Mouse (Mus musculus): ENCODE data around the gene Erv3.

Gene Erv3

DNA sequence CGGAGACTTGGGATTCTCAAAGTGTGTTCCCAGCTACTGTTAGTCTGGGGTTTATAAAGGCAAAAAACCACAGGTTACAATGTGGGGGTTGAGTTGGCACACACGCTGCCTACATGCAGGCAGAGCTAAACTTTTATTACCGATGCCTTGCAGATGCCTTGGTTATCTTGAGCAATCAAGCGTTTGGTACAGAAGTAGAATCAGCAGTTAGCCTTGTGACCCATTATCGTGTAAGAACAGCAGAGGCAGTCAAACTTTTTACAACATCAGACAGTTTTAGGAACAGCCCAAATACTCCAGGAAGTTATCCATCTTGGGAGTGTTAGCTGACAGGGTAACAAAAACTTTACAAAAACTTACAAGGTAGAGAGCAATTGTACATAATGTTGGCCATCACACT lies at the start of gene Erv3:
Gene Erv3 (minus strand): TSS at position 27 of the 400 bp plus-strand sequence.
- DNase-seq (ENCODE audit: low spot score) = no peak

DNA sequence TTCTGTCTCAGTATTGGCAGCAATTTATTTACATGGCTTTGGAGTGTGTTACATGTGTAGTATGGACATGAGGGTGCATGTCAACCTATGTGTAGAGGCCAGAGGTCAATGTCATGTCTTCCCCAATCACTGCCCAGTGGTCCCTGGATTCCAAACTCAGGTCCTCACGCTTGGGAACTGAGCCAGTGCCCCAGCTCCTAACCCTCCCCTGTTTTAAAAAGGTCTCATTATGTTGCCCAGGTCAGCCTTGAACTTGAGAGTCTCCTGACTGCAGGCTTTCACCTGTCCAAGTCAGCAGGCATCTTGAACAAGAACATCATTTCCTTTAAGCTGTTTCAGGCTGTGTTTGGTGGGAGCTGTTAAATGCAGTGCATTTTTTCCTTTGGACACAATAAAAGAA lies 49.4 kb upstream of the Erv3 start:
- no peak for DNase-seq (ENCODE audit: low spot score)

DNA sequence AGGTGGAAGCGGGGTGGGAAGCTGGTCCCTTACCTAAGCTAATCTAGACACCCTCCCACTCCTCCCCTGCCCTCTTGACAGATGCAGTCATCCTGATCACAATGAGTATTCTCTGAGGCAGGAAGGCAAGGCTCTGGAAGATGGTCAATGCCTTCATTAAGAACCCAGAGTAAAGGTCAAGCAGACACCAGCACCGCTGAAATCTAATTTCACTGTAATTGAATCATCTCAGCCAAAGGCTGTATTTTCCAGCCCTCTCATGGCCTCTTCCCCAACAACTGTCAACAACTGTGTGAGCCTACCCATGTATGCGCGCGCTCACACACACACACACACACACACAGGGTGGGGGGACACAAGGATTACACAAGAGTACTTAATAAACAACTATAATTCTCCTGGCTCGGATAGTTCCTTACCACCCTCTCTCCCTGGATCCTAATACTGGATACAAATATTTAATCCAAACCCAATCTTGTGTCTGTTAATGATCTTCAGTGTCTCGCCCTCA lies 48.9 kb upstream of the Erv3 start:
- DNase-seq (ENCODE audit: low spot score) = no peak

DNA sequence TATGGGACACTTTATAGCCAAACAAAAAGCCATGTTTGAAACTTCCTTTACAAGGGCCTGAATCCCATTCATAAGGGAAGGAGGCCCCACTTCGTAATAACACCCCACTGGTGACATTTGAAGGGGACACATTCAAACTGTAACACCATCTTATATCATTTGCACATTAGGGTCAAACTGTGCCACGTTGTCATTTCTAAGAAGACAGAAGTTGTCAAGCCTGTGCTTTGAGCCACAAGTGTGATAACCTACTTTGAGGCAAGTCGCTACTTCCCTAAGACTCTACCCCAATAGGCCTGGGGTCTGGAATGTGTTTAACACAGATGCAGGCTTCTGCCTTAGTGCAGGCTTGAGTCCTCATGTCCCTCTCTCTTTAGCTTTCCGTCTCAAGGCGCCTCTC lies 47.8 kb upstream of the Erv3 start:
- DNase-seq (ENCODE audit: low spot score) = no peak

DNA sequence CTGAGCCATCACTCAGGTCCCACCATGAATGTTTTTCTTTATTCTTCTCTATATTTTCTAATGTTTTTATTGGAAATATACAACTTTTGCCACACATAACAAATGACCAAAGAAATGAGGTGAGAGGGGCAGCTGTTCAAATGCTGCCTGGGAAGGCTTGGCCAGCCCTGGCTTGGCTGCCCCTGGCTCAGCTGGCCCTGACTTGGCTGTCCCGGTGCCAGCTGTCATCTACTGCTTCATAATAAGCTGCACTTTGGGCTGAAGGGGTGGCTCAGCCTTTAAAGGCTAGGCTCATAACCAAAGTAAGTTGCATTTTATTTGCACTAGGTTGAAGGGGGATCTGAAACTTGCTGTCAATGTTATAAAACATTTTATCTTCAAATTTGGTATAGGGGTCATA lies 47.3 kb upstream of the Erv3 start:
- no peak for DNase-seq (ENCODE audit: low spot score)

DNA sequence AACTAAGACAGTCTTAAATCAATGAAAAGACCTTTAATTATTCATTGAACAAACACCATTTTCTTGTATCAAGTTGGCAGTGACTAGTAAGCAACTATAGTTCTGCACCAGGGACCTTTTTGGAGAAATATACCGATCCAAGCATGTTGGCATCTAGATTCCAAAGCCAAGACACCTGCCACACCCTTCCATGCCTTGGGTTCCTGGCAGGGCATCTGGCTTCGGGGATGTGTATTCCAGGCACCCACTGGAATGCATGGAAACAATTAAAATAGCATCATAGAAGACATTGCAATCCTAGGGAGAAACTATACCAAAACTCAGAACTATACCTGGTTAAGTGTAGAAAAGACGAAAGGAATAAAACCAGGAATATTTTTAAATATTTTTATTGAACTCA lies 46.7 kb upstream of the Erv3 start:
- no peak for DNase-seq (ENCODE audit: low spot score)

DNA sequence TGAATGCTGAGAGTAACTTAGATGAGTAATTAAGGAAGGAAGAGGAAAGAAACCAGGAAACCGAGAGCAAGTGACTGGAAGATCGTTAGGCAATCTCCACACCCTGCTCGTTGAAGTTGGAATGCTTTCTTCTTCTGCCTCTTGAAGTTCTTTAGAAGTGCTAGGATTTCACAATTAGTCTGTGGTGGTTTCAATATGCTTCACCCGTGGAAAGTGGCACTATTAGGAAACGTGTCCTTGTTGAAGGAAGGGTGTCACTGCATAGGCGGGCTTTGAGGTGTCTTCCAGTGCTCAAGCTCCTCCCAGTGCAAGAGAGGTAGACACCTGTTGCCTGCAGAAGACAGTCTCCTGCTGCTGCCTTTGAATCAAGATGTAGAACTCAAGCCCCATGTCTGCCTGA lies 46.2 kb upstream of the Erv3 start:
- DNase-seq (ENCODE audit: low spot score) = no peak

DNA sequence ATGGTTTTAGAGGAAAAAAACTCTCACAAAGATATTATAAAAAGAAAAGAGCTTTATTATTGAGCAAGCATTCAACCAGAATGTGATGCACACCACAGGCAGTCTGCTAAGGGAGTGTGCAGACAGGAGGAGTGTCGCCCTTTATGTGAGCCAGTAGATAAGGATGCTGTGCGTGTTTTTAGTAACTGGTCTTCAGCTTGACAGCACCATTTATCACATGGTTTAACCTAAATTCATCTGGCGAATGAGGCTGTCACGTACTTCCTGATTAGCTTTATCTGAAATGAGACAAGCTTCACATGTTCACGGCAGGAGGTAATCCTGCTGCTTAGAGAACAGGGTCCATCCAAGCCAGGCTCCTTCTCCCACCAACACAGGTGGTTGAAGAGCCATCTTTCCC lies 45.5 kb upstream of the Erv3 start:
- no peak for DNase-seq (ENCODE audit: low spot score)

DNA sequence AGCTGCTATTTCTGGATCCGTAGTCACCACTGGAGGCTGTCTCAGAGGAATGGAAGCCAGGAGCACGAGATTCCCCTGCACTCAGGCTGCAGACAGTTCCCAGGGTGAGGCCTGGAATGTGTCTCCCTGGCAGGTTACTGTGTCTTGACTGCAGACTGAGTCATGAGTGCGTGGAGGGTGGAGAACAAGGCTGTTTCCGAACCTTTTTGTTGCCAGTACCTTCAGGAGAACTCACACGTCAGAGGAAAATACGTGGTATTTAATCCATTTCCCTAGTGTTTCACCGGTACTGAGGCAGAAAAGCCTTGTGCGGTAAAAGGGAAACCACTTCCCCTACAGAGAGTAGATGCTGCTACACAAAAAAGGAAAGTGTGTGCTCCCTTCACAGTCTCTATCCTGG lies 43.3 kb upstream of the Erv3 start:
- no peak for DNase-seq (ENCODE audit: low spot score)

DNA sequence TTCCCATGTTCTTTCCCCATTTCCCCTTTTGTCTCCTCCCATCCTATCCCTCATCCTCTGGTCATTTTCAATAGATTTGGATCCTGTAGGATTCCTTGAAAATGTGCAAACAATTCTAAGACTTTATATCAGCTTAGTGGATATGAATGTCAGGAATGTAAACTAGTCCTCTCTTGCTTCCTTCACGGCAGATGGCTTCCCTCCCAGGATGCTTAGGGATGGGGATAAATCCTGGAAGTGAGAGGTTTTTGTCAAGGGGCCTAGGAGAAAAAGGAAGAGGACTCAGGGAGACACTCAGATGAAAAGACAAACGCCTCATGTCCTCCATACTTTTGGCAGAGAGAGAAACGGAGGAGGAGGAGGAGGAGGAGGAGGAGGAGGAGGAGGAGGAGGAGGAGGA lies 42.9 kb upstream of the Erv3 start:
- no peak for DNase-seq (ENCODE audit: low spot score)

DNA sequence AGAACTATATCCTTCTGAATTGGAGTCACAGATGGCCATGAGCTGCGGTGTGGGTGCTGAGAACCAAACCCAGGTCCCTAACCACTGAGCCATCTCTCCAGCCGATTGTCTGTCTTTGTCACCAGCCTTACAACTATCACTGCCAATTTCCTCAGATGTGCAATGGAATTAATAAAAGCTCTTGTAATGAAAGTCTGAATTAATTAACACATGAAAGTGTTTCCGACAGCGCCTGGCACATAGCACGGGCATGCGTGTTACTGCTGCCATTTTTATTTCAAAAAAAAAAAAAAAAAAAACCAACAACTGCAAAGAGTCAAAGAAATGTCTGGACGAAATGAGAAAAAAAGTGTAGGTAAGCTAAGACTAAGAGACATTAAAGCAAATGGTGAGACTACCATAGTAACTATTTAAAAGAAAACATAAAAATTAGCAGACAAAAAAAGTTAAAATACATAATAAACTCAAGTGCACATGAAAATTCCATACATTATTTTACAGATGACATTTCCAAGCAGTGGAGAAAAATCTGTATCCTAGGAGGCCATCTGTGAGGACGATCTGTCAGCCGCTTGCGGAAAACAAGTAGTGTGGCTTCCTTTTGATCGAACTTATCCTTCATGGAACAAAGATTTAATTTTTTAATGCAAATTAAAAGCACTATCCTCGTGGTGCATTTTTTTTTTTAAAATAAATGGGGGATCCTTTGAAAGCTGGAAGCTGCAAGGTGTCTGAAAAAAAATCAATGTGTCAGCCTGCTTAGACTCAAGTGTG lies 38.0 kb upstream of the Erv3 start:
- DNase-seq (ENCODE audit: low spot score) = no peak

DNA sequence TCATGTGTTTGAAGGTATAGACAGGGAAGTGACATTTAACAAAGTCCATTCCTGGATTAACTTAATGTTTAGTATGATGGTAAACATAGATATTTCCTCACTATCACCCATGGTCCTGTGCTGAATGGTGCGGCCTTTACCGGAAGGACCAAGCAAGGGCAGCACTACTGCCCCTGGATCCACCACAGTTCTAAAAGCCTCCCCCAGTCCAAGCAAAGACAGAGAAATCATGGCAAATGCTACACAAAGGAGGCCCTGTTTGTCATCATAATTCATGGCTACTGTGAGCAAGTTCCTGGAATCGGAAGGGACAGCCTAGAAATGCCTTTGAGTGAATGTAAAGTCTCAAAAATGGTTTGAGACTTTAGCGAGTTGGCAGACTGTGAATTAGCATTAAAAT lies 36.5 kb upstream of the Erv3 start:
- DNase-seq (ENCODE audit: low spot score) = no peak

DNA sequence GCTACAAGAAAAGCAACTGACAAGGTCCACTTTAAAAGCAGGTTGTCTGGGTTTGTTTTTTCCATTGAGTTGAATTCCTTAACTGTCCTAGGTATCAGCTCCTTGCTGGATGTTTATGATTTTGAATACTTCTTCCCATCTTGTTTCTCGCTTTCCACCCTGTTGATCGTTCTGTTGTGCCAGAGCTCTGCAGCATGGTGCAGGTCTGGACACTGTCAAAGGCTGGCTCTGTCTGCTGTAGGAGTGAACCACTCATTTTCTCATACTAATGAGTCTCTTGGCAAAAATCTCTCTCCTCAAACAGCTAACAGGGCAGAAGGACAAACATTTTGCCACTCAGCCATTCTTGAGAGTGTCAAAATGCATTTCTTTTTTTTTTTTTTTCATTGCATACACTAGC lies 35.6 kb upstream of the Erv3 start:
- DNase-seq (ENCODE audit: low spot score) = no peak

DNA sequence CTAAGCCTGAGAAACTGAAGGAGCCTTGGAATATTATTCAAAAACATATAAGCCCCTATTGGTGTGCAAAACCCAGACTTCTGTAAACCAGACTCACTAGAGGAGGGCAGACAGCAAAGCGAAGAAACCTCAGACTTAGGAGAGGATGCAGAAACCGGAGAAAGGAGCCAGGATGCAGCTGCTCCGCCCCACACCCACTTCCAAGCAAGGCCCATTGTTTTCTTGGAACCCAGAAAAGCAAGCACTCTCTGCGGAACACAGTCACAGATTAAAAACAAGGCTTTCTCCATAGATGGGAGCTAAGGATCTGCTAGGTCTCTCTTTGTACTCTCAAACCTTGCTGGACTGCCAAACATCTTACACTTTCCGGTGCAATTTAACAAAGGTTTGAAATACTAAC lies 33.0 kb upstream of the Erv3 start:
- DNase-seq (ENCODE audit: low spot score) = no peak

DNA sequence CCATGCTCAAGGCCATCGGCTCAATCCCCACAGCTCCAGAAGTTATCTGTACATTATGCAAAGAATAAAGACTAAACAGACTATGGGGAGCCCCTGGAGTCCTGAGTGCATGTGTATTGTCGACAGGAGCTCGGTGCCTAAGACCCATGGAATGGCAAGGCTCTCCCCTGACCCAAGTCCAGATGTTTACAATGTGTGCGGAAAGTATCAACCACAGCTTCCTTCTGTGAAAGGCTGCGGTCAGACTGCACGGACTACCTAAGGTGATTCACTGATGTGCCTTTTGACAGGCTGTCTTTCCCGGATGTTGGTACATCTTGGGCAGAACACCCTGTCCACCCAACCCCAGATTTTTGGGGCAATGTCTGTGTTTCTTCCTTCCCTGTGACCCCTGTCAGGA lies 28.7 kb upstream of the Erv3 start:
- no peak for DNase-seq (ENCODE audit: low spot score)

DNA sequence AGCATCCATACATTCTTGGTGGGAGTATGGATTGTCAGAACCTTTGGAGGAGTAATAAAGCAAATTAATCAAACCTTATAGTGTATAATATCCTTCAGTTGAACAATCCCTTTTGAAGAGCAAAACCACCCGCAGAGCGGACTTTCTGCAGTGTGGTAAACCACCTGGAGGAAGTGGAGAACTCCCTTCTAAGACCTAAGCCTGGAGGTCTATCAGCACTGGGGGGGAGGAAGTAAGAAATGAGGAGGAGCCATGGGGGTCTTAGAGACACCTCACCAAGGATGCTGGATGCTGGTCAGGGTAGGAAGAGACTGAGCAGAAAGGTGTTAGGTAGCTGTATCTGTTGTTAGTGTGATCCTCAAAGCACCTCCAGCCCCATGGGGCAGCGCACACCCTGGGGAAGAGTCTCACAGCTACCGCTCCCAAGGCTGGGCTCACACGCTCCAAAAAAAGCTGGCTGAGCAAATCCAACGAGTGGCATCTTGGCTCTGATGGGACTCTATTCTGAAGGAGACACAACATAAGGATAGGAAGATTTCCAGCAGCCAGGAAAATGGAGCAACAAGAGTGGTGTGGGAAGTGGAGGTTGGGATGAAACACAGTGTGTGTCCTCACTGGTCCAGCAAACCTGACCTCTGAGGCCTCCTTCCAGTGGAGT lies 27.1 kb upstream of the Erv3 start:
- DNase-seq (ENCODE audit: low spot score) = no peak

DNA sequence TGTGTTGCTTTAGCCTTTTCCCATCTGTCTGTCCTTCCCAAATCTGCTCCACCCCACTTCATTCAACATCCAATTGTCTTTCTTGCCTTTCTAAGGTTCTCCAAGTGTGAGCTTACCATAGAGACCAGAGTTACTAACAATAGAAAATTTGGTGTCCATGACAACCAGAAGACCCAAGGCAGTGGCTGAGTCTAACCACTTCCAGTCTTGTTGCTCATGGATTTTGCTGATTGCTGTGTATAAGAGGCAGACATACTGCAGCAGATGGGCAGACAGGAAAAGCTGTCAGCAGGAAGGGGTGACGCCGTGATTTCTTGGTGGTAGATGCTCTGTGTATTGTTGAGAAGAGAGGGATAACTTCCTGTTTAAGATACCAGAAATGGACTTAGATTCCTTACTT lies 23.6 kb upstream of the Erv3 start:
- peak; percentile 59 for DNase-seq (ENCODE audit: low spot score)

DNA sequence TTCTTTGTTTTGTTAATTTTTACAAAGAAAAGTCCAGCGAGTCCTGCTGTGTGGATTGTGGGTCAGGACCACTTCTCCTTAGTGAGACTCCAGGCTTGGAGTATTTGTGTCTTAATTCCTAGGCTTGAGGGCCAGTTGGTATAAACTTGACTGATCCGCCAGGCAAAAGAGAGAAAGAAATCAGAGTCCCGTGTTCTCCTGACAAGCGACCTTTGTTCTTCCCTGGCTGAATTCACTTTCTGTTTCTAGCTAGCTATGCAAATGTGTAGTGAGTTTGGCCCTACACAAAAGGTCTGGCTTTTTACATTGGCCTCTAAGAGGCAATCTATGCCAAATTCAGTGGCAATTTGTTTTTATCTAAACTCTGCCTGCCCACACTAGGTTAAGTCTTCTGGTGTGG lies 22.2 kb upstream of the Erv3 start:
- no peak for DNase-seq (ENCODE audit: low spot score)

DNA sequence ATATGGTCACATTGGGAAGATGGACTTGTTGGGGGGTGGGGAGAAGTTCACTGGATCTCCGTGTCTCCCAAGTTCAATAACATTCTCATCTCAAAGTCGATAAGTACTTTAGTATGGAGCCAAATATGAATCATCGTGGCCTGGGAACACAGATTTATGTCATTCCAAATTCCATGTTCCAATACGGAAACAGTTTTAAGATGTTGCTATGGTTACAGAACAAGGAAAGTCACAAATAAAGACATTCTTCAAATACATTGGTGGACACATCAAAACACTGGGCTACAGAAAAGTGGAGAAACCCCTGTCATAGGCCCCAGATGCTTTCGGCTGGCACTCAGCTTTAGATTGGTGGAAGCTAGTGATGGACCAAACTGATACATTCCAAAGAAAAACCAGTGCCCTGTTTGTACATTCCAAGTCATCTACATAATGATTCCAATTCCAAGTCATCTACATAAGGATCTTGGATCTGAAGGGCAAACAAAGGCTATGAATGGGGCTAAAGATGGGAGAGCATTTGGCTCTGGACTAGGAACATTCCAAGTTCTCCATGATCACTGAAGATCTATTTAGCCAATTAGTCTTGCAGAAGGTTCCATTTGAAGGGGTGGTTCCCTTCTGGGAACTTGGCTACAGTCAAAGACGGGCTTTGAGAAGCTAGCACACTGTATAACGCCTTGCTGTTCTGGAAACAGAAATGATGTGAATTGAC lies 17.2 kb upstream of the Erv3 start:
- DNase-seq (ENCODE audit: low spot score) = no peak

DNA sequence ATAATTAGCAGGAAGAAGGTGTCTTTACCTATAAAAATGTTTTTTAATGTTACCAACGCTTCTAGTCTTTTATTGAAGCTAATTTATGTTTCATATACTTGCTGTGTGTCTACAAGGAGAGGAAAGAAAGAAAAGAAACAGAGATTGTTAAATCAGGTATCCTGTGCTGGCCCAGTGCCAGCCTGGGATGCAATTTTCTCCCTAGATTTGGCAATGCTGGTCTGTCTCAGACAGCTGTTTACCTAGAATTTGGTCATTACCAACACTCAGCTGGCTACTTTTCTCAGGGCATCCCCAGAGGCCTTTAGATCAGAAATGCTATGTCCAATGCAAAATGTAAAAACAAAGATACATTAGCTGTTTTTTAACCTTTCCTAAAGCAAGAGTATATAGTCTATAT lies 13.8 kb upstream of the Erv3 start:
- DNase-seq (ENCODE audit: low spot score) = no peak

DNA sequence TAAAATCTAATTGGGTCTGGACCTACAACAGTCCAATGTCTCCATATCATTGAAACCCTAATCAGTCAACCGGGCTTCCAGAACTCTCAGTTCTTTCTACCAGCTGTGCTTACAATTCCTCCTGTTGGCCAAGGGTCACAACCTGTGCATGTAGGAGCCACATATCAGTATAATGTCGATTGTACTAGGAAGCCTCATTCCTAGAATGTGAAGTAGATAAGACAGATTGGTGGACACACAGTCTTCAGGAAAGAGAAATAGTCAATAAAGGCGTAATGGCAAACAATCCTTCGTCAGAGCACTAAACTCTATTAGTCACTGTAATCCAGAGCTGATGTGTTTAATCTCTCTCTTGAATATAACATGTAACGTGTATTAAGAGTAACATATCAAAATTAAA lies 9.4 kb upstream of the Erv3 start:
- DNase-seq (ENCODE audit: low spot score) = no peak

DNA sequence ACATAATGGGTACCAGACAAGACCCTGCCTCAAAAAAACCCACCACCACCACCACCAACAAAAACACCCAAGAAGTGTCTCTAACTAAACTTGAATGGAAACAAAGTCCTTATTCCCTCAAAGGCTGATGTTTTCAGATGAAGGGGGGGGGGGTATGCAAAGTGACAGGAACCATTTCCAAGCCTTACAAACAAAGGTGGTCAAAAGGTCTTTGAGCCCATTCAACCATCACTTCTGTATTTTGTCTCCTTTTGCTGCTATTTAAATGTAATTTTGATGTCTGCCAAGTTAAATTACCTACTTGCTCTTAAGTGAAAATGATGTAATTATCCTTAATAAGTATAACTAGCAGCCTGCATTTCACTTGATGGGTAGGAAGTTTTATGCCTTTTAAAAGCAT lies 7.1 kb upstream of the Erv3 start:
- DNase-seq (ENCODE audit: low spot score) = no peak

DNA sequence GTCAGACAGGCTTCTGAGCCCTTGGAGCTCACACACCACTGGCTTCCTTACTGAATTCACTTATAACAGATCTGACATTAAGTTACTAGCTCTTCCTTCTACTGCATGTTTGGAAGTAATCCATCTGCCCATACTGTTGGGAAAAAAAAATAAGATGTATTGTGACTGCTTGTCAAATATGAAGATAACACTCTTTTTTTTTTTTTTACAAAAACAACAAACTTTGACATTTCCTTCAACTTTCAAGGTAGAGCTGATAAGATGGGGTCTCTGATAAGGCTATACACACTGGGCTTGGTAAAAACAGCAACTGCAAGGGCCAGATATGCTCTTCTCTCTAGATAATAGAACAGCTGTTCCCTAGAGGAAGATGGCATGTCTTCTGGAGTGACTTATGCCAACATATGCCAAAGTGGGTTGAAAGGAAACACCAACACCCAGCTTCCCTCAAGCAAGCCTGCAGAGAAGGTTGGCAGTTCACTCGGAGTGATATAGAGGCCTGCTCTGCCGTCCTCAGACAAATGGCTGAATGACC lies 4.8 kb upstream of the Erv3 start:
- no peak for DNase-seq (ENCODE audit: low spot score)
